Mouse (Mus musculus) E14TG2a.4 (cell line): ENCODE results near the gene Tssc4.

Source experiments
- CTCF ChIP-seq: conservative IDR thresholded peaks from 2 replicates; pipeline ENCODE4 v1.5.1; 2014; ENCODE audit warnings: low read length
- NANOG ChIP-seq: IDR thresholded peaks from 2 replicates; pipeline ENCODE4 v1.6.1; 2014; ENCODE audit warnings: borderline replicate concordance, low read length, mixed read lengths

GRCm38 (mm10) chr7:143038174-143038931 is 30.7 kb upstream of the Tssc4 start:
- no peak for TF ChIP-seq CTCF
- TF ChIP-seq NANOG, result no peak
